Mouse (Mus musculus): ENCODE results near the gene Cdk1.

Gene Cdk1

GRCm38 (mm10) chr10:69348206-69348605, 4.5 kb downstream of the Cdk1 start:
- peak; percentile 22 for DNase-seq (ENCODE audit: extremely low spot score)

- DNase-seq (ENCODE audit: extremely low spot score) = no peak
Observed at GRCm38 (mm10) chr10:69342328-69342727, 10.4 kb downstream of the Cdk1 start.

GRCm38 (mm10) chr10:69341570-69342227, 11.0 kb downstream of the Cdk1 start:
- DNase-seq (ENCODE audit: extremely low spot score) = no peak

- no peak for DNase-seq (ENCODE audit: extremely low spot score)
Observed at GRCm38 (mm10) chr10:69340001-69340400, 12.7 kb downstream of the Cdk1 start.

GRCm38 (mm10) chr10:69336219-69336618, 16.5 kb downstream of the Cdk1 start:
- no peak for DNase-seq (ENCODE audit: extremely low spot score)

- DNase-seq (ENCODE audit: extremely low spot score) = no peak
Observed at GRCm38 (mm10) chr10:69335611-69336010, 17.1 kb downstream of the Cdk1 start.

- no peak for DNase-seq (ENCODE audit: extremely low spot score)
Observed at GRCm38 (mm10) chr10:69335195-69335536, 17.6 kb downstream of the Cdk1 start.

- DNase-seq (ENCODE audit: extremely low spot score) = no peak
Observed at GRCm38 (mm10) chr10:69334271-69335194, 18.2 kb downstream of the Cdk1 start.

- DNase-seq (ENCODE audit: extremely low spot score) = no peak
Observed at GRCm38 (mm10) chr10:69333212-69333611, 19.5 kb downstream of the Cdk1 start.

GRCm38 (mm10) chr10:69331231-69331630, 21.5 kb downstream of the Cdk1 start:
- DNase-seq (ENCODE audit: extremely low spot score) = no peak

- DNase-seq (ENCODE audit: extremely low spot score) = no peak
Observed at GRCm38 (mm10) chr10:69328656-69329046, 24.1 kb downstream of the Cdk1 start.

- DNase-seq (ENCODE audit: extremely low spot score) = no peak
Observed at GRCm38 (mm10) chr10:69328029-69328655, 24.6 kb downstream of the Cdk1 start.

GRCm38 (mm10) chr10:69327362-69327761, 25.4 kb downstream of the Cdk1 start:
- DNase-seq (ENCODE audit: extremely low spot score) = no peak

- DNase-seq (ENCODE audit: extremely low spot score) = no peak
Observed at GRCm38 (mm10) chr10:69326433-69326832, 26.3 kb downstream of the Cdk1 start.

- DNase-seq (ENCODE audit: extremely low spot score) = no peak
Observed at GRCm38 (mm10) chr10:69324816-69325215, 27.9 kb downstream of the Cdk1 start.

- DNase-seq (ENCODE audit: extremely low spot score) = no peak
Observed at GRCm38 (mm10) chr10:69323986-69324385, 28.8 kb downstream of the Cdk1 start.

GRCm38 (mm10) chr10:69321519-69322035, 31.2 kb downstream of the Cdk1 start:
- no peak for DNase-seq (ENCODE audit: extremely low spot score)

- peak; percentile 78 for DNase-seq (ENCODE audit: extremely low spot score)
Observed at GRCm38 (mm10) chr10:69320667-69321518, 31.8 kb downstream of the Cdk1 start.

GRCm38 (mm10) chr10:69318514-69318913, 34.2 kb downstream of the Cdk1 start:
- no peak for DNase-seq (ENCODE audit: extremely low spot score)

- DNase-seq (ENCODE audit: extremely low spot score) = no peak
Observed at GRCm38 (mm10) chr10:69313944-69314343, 38.8 kb downstream of the Cdk1 start.

GRCm38 (mm10) chr10:69311867-69312266, 40.9 kb downstream of the Cdk1 start:
- no peak for DNase-seq (ENCODE audit: extremely low spot score)
